In genomic region chr19:44985159-44985988, GRCm38 (mm10) we compare ENCODE assay signal across 20 mouse cellular contexts. TPM values are rescaled to one million over a fixed set of nuclear protein-coding genes. Genes with fewer than 3 reads are reported as not detected.
DNase-seq lines count a peak whose midpoint lies in the region; ATAC-seq and TF ChIP-seq lines count a peak whose summit lies in the region.
"Had no signal": no experiment of that assay in that cellular context is flagged by ENCODE, and none has a peak within 500 bp of the region (broad histone marks: within the 10 kb centered on the region; RNA-seq: fewer than 3 reads in every experiment).

No protein-coding gene starts in this region.

- no peak overlapping the region for H3K9ac ChIP-seq in kidney, embryonic 16.5 days (replicated peaks; ENCODE audit: low read length)
- no peak overlapping the region for H3K9ac ChIP-seq in intestine, embryonic 15.5 days
- no peak overlapping the region for H3K9ac ChIP-seq in stomach, postnatal 0 days (ENCODE audit: low read length)
- H3K9ac ChIP-seq: embryonic facial prominence, embryonic 13.5 days; forebrain, embryonic 15.5 days; heart, embryonic 13.5 days; hindbrain, embryonic 13.5 days; liver, embryonic 14.5 days had no signal

- no peak for ATAC-seq in kidney, embryonic 16.5 days (ENCODE audit: low FRiP score, low TSS enrichment)
- ATAC-seq in intestine, embryonic 15.5 days, result peak; percentile 59
- no peak for ATAC-seq in stomach, postnatal 0 days (ENCODE audit: low FRiP score, low TSS enrichment)
- ATAC-seq: forebrain, embryonic 15.5 days had no signal

- H3K4me1 ChIP-seq in kidney, embryonic 16.5 days (ENCODE audit: insufficient read depth, low read length), result peaks cover 23% of the 10 kb centered on the region
- H3K4me1 ChIP-seq in intestine, embryonic 15.5 days (replicated peaks), result peaks cover 16% of the 10 kb centered on the region
- no peaks in the 10 kb centered on the region; the same call in 1 of the 2 replicates for H3K4me1 ChIP-seq in stomach, postnatal 0 days (replicated peaks; ENCODE audit: control insufficient read depth, insufficient read depth)

- peak; percentile 31 for TF ChIP-seq EP300 in stomach, postnatal 0 days (optimal IDR thresholded peaks at IDR 0.05)

- H3K27me3 ChIP-seq in kidney, embryonic 16.5 days (ENCODE audit: insufficient read depth, low read length), result no peaks in the 10 kb centered on the region
- no peaks in the 10 kb centered on the region for H3K27me3 ChIP-seq in intestine, embryonic 15.5 days (replicated peaks)
- no peaks in the 10 kb centered on the region for H3K27me3 ChIP-seq in stomach, postnatal 0 days (ENCODE audit: control insufficient read depth, insufficient read depth, low read length)
- H3K27me3 ChIP-seq: embryonic facial prominence, embryonic 13.5 days; forebrain, embryonic 15.5 days had no signal

- no peak for DNase-seq in kidney, postnatal 14 days
- peak; percentile 1 for DNase-seq in thymus, postnatal 4 days
- DNase-seq in thymus, postnatal 25 days, result no peak
- DNase-seq in stomach, postnatal 0 days (ENCODE audit: low spot score), result no peak
- no peak for DNase-seq in cerebellum, postnatal 25 days
- DNase-seq in gastrocnemius, postnatal 25 days, result no peak
- DNase-seq: adrenal gland, adult 8-10 months; cerebellum, postnatal 10 days; layer of hippocampus, adult 9-11 months; midbrain, embryonic 14.5 days; right cerebral cortex, postnatal 14 days; thymus, postnatal 36 days had no signal

- peaks cover 18% of the 10 kb centered on the region for H3K36me3 ChIP-seq in kidney, embryonic 16.5 days (ENCODE audit: insufficient read depth, low read length)
- H3K36me3 ChIP-seq in intestine, embryonic 15.5 days, result peaks cover 7% of the 10 kb centered on the region; the same call in 1 of the 2 replicates
- peaks cover 6% of the 10 kb centered on the region; the same call in 1 of the 2 replicates for H3K36me3 ChIP-seq in stomach, postnatal 0 days (ENCODE audit: control insufficient read depth, insufficient read depth, low read length)

- 43% methylated on average over 5 of the region's 5 CpGs for WGBS in kidney, embryonic 16.5 days
- WGBS in intestine, embryonic 15.5 days, result 35% methylated on average over 5 of the region's 5 CpGs
- WGBS in stomach, postnatal 0 days, result 38% methylated on average over 5 of the region's 5 CpGs

- H3K27ac ChIP-seq in kidney, embryonic 16.5 days (ENCODE audit: low read length), result peak overlapping the region; percentile 11; the same call in 1 of the 2 replicates
- peak overlapping the region; percentile 88 for H3K27ac ChIP-seq in intestine, embryonic 15.5 days
- peak overlapping the region; percentile 41; the same call in 1 of the 2 replicates for H3K27ac ChIP-seq in stomach, postnatal 0 days (replicated peaks)
- H3K27ac ChIP-seq: embryonic facial prominence, embryonic 13.5 days; forebrain, embryonic 15.5 days; heart, embryonic 13.5 days; hindbrain, embryonic 13.5 days; liver, embryonic 14.5 days had no signal

- H3K9me3 ChIP-seq in kidney, embryonic 16.5 days (ENCODE audit: low read length), result no peaks in the 10 kb centered on the region
- H3K9me3 ChIP-seq in intestine, embryonic 15.5 days, result no peaks in the 10 kb centered on the region
- no peaks in the 10 kb centered on the region for H3K9me3 ChIP-seq in stomach, postnatal 0 days (ENCODE audit: control insufficient read depth, low read length)
- H3K9me3 ChIP-seq: embryonic facial prominence, embryonic 13.5 days; forebrain, embryonic 15.5 days; heart, embryonic 13.5 days; hindbrain, embryonic 13.5 days had no signal

- no peak for TF ChIP-seq CTCF in stomach, postnatal 0 days (IDR thresholded peaks at IDR 0.05; ENCODE audit: low read depth)

- no peak overlapping the region for H3K4me2 ChIP-seq in kidney, embryonic 16.5 days (replicated peaks; ENCODE audit: low read depth, low read length)
- peak overlapping the region; percentile 6; the same call in 1 of the 2 replicates for H3K4me2 ChIP-seq in intestine, embryonic 15.5 days (replicated peaks)
- H3K4me2 ChIP-seq in stomach, postnatal 0 days (replicated peaks; ENCODE audit: low read depth), result no peak overlapping the region
- H3K4me2 ChIP-seq: embryonic facial prominence, embryonic 13.5 days; forebrain, embryonic 15.5 days; heart, embryonic 13.5 days; hindbrain, embryonic 13.5 days had no signal

- no peak overlapping the region for H3K4me3 ChIP-seq in kidney, embryonic 16.5 days (ENCODE audit: low read length)
- no peak overlapping the region for H3K4me3 ChIP-seq in intestine, embryonic 15.5 days (replicated peaks)
- no peak overlapping the region for H3K4me3 ChIP-seq in stomach, postnatal 0 days (ENCODE audit: low read depth, low read length)
- H3K4me3 ChIP-seq: embryonic facial prominence, embryonic 13.5 days; forebrain, embryonic 15.5 days; heart, embryonic 13.5 days; hindbrain, embryonic 13.5 days had no signal

RNA-seq across cellular contexts. Expression of gene Sema4g, which starts 3.5 kb away (rescaled TPM):
- polyA plus RNA-seq in kidney, embryonic 16.5 days (2015; fragmentation: Nextera tagmentation; extraction: Ambion mirVana), result 6.5 and 7.0 TPM in 2 replicates
- 13.7 and 16.2 TPM in 2 replicates for polyA plus RNA-seq in intestine, embryonic 15.5 days (2015; fragmentation: Nextera tagmentation; extraction: Ambion mirVana)
- polyA plus RNA-seq in stomach, postnatal 0 days (2015; fragmentation: Nextera tagmentation; extraction: Ambion mirVana), result 1.4 and 1.8 TPM in 2 replicates
- total RNA-seq in gastrocnemius, postnatal 25 days (2021), result under 1 TPM; 0.19 to 0.33 TPM
- total RNA-seq: granulocyte monocyte progenitor cell, adult 5-6 weeks had no signal

RNA-seq across cellular contexts. Expression of gene Twnk, which starts 20.1 kb away (rescaled TPM):
- 28.4 and 31.5 TPM in 2 replicates for polyA plus RNA-seq in kidney, embryonic 16.5 days (2015; fragmentation: Nextera tagmentation; extraction: Ambion mirVana)
- 20.5 and 22.5 TPM in 2 replicates for polyA plus RNA-seq in intestine, embryonic 15.5 days (2015; fragmentation: Nextera tagmentation; extraction: Ambion mirVana)
- 7.9 and 8.5 TPM in 2 replicates for polyA plus RNA-seq in stomach, postnatal 0 days (2015; fragmentation: Nextera tagmentation; extraction: Ambion mirVana)
- total RNA-seq in gastrocnemius, postnatal 25 days (2021), result 10 to 100 TPM; 16.2 to 16.6 TPM

RNA-seq across cellular contexts. Expression of gene Mrpl43, which starts 20.9 kb away (rescaled TPM):
- 69.5 and 72.8 TPM in 2 replicates for polyA plus RNA-seq in kidney, embryonic 16.5 days (2015; fragmentation: Nextera tagmentation; extraction: Ambion mirVana)
- polyA plus RNA-seq in intestine, embryonic 15.5 days (2015; fragmentation: Nextera tagmentation; extraction: Ambion mirVana), result 73.8 and 76.7 TPM in 2 replicates
- polyA plus RNA-seq in stomach, postnatal 0 days (2015; fragmentation: Nextera tagmentation; extraction: Ambion mirVana), result 67.2 and 67.3 TPM in 2 replicates
- total RNA-seq in gastrocnemius, postnatal 25 days (2021), result 10 to 100 TPM; 32.8 to 36.4 TPM

RNA-seq across cellular contexts. Expression of gene Lzts2, which starts 28.8 kb away (rescaled TPM):
- 57.5 and 59.2 TPM in 2 replicates for polyA plus RNA-seq in kidney, embryonic 16.5 days (2015; fragmentation: Nextera tagmentation; extraction: Ambion mirVana)
- polyA plus RNA-seq in intestine, embryonic 15.5 days (2015; fragmentation: Nextera tagmentation; extraction: Ambion mirVana), result 56.9 and 63.2 TPM in 2 replicates
- polyA plus RNA-seq in stomach, postnatal 0 days (2015; fragmentation: Nextera tagmentation; extraction: Ambion mirVana), result 40.1 and 45.0 TPM in 2 replicates
- total RNA-seq in gastrocnemius, postnatal 25 days (2021), result 10 to 100 TPM; 19.2 to 22.9 TPM

RNA-seq across cellular contexts. Expression of gene Slf2, which starts 54.4 kb away (rescaled TPM):
- 38.7 and 46.0 TPM in 2 replicates for polyA plus RNA-seq in kidney, embryonic 16.5 days (2015; fragmentation: Nextera tagmentation; extraction: Ambion mirVana)
- 31.9 and 33.9 TPM in 2 replicates for polyA plus RNA-seq in intestine, embryonic 15.5 days (2015; fragmentation: Nextera tagmentation; extraction: Ambion mirVana)
- polyA plus RNA-seq in stomach, postnatal 0 days (2015; fragmentation: Nextera tagmentation; extraction: Ambion mirVana), result 9.3 and 9.8 TPM in 2 replicates
- total RNA-seq in gastrocnemius, postnatal 25 days (2021), result 10 to 100 TPM; 11.1 to 11.7 TPM

Comparison
In these comparisons a context has a peak if more than half of its experiments do, and no peak if none do; other contexts are left out.
1. H3K27ac ChIP-seq: peak in every context shown above with its lines; median percentile 88 in intestine, embryonic 15.5 days; 41 in stomach, postnatal 0 days; 11 in kidney, embryonic 16.5 days.